Mouse (Mus musculus): ENCODE measurements at regions not wholly inside any gene's neighbourhood (a gene's known extent, or its start where the extent isn't known, plus 50 kb on each side); places are given as distances from the start of the nearest gene placed in this dataset.

- no peaks in the 10 kb centered on the region for H3K4me1 ChIP-seq (ENCODE audit: insufficient read depth, low read depth, low read length)
- H3K27me3 ChIP-seq (ENCODE audit: insufficient read depth, low read length): no peaks in the 10 kb centered on the region
- DNase-seq (ENCODE audit: low spot score) (no peak), ATAC-seq (ENCODE audit: extremely low read depth, insufficient number of reproducible peaks, low FRiP score, poor library complexity, severe bottlenecking) (no peak)
- no peaks in the 10 kb centered on the region for H3K36me3 ChIP-seq (replicated peaks)
- TF ChIP-seq GATA2 (IDR thresholded peaks at IDR 0.05; ENCODE audit: borderline replicate concordance, low read depth, low read length) (no peak), POLR2AphosphoS5 (IDR thresholded peaks at IDR 0.05; ENCODE audit: insufficient replicate concordance, low read depth, low read length) (no peak), GATA1 (IDR thresholded peaks at IDR 0.05; ENCODE audit: borderline replicate concordance, low read length) (no peak), TAL1 (conservative IDR thresholded peaks at IDR 0.05; ENCODE audit: low read depth, low read length) (no peak), CTCF (IDR thresholded peaks at IDR 0.05; ENCODE audit: low read depth, low read length) (no peak)
- no peak overlapping the region for H3K4me3 ChIP-seq (ENCODE audit: low read depth, low read length)
- no peaks in the 10 kb centered on the region for H3K9me3 ChIP-seq (replicated peaks)
These were observed 241.9 kb upstream of the Cdh12 start for GRCm38 (mm10) chr15:20207199-20207598.

GRCm38 (mm10) chr15:20222054-20222453 lies 227.0 kb upstream of the Cdh12 start:
- no peaks in the 10 kb centered on the region for H3K27me3 ChIP-seq (ENCODE audit: insufficient read depth, low read length)
- no peak overlapping the region for H3K4me3 ChIP-seq (ENCODE audit: low read depth, low read length)
- H3K36me3 ChIP-seq (replicated peaks): no peaks in the 10 kb centered on the region
- TF ChIP-seq POLR2AphosphoS5 (IDR thresholded peaks at IDR 0.05; ENCODE audit: insufficient replicate concordance, low read depth, low read length) (no peak), CTCF (IDR thresholded peaks at IDR 0.05; ENCODE audit: low read depth, low read length) (no peak), TAL1 (conservative IDR thresholded peaks at IDR 0.05; ENCODE audit: low read depth, low read length) (no peak), GATA1 (IDR thresholded peaks at IDR 0.05; ENCODE audit: borderline replicate concordance, low read length) (no peak), GATA2 (IDR thresholded peaks at IDR 0.05; ENCODE audit: borderline replicate concordance, low read depth, low read length) (no peak)
- no peak for ATAC-seq (ENCODE audit: extremely low read depth, insufficient number of reproducible peaks, low FRiP score, poor library complexity, severe bottlenecking)
- H3K4me1 ChIP-seq (ENCODE audit: insufficient read depth, low read depth, low read length): no peaks in the 10 kb centered on the region
- H3K9me3 ChIP-seq (replicated peaks): no peaks in the 10 kb centered on the region
- DNase-seq (ENCODE audit: low spot score): no peak

GRCm38 (mm10) chr15:20223271-20223981 lies 225.6 kb upstream of the Cdh12 start:
- no peak for ATAC-seq (ENCODE audit: extremely low read depth, insufficient number of reproducible peaks, low FRiP score, poor library complexity, severe bottlenecking)
- Histone ChIP-seq H3K36me3 (replicated peaks) (no peaks in the 10 kb centered on the region), H3K4me1 (ENCODE audit: insufficient read depth, low read depth, low read length) (no peaks in the 10 kb centered on the region), H3K27me3 (ENCODE audit: insufficient read depth, low read length) (no peaks in the 10 kb centered on the region), H3K9me3 (replicated peaks) (no peaks in the 10 kb centered on the region), H3K4me3 (ENCODE audit: low read depth, low read length) (no peak overlapping the region)
- no peak for DNase-seq (ENCODE audit: low spot score)
- TF ChIP-seq CTCF (IDR thresholded peaks at IDR 0.05; ENCODE audit: low read depth, low read length): no peak
- no peak for TF ChIP-seq POLR2AphosphoS5 (IDR thresholded peaks at IDR 0.05; ENCODE audit: insufficient replicate concordance, low read depth, low read length)
- TF ChIP-seq TAL1 (conservative IDR thresholded peaks at IDR 0.05; ENCODE audit: low read depth, low read length): no peak
- no peak for TF ChIP-seq GATA2 (IDR thresholded peaks at IDR 0.05; ENCODE audit: borderline replicate concordance, low read depth, low read length)
- no peak for TF ChIP-seq GATA1 (IDR thresholded peaks at IDR 0.05; ENCODE audit: borderline replicate concordance, low read length)

GRCm38 (mm10) chr15:20223982-20224339 lies 225.1 kb upstream of the Cdh12 start:
- Histone ChIP-seq H3K4me1 (ENCODE audit: insufficient read depth, low read depth, low read length) (no peaks in the 10 kb centered on the region), H3K4me3 (ENCODE audit: low read depth, low read length) (no peak overlapping the region), H3K27me3 (ENCODE audit: insufficient read depth, low read length) (no peaks in the 10 kb centered on the region), H3K9me3 (replicated peaks) (no peaks in the 10 kb centered on the region), H3K36me3 (replicated peaks) (no peaks in the 10 kb centered on the region)
- TF ChIP-seq POLR2AphosphoS5 (IDR thresholded peaks at IDR 0.05; ENCODE audit: insufficient replicate concordance, low read depth, low read length) (no peak), TAL1 (conservative IDR thresholded peaks at IDR 0.05; ENCODE audit: low read depth, low read length) (no peak), GATA1 (IDR thresholded peaks at IDR 0.05; ENCODE audit: borderline replicate concordance, low read length) (no peak), CTCF (IDR thresholded peaks at IDR 0.05; ENCODE audit: low read depth, low read length) (no peak), GATA2 (IDR thresholded peaks at IDR 0.05; ENCODE audit: borderline replicate concordance, low read depth, low read length) (no peak)
- ATAC-seq (ENCODE audit: extremely low read depth, insufficient number of reproducible peaks, low FRiP score, poor library complexity, severe bottlenecking): no peak
- no peak for DNase-seq (ENCODE audit: low spot score)

- Histone ChIP-seq H3K27me3 (ENCODE audit: insufficient read depth, low read length) (no peaks in the 10 kb centered on the region), H3K9me3 (replicated peaks) (no peaks in the 10 kb centered on the region), H3K36me3 (replicated peaks) (no peaks in the 10 kb centered on the region), H3K4me3 (ENCODE audit: low read depth, low read length) (no peak overlapping the region), H3K4me1 (ENCODE audit: insufficient read depth, low read depth, low read length) (no peaks in the 10 kb centered on the region)
- ATAC-seq (ENCODE audit: extremely low read depth, insufficient number of reproducible peaks, low FRiP score, poor library complexity, severe bottlenecking) (no peak), DNase-seq (ENCODE audit: low spot score) (no peak)
- TF ChIP-seq CTCF (IDR thresholded peaks at IDR 0.05; ENCODE audit: low read depth, low read length) (no peak), GATA2 (IDR thresholded peaks at IDR 0.05; ENCODE audit: borderline replicate concordance, low read depth, low read length) (no peak), TAL1 (conservative IDR thresholded peaks at IDR 0.05; ENCODE audit: low read depth, low read length) (no peak), POLR2AphosphoS5 (IDR thresholded peaks at IDR 0.05; ENCODE audit: insufficient replicate concordance, low read depth, low read length) (no peak), GATA1 (IDR thresholded peaks at IDR 0.05; ENCODE audit: borderline replicate concordance, low read length) (no peak)
These were observed 183.6 kb upstream of the Cdh12 start for GRCm38 (mm10) chr15:20265367-20265900.

GRCm38 (mm10) chr15:20313917-20314316 lies 135.1 kb upstream of the Cdh12 start:
- Histone ChIP-seq H3K36me3 (replicated peaks) (no peaks in the 10 kb centered on the region), H3K4me1 (ENCODE audit: insufficient read depth, low read depth, low read length) (no peaks in the 10 kb centered on the region; the same call in 1 of the 2 replicates), H3K27me3 (ENCODE audit: insufficient read depth, low read length) (no peaks in the 10 kb centered on the region), H3K9me3 (replicated peaks) (no peaks in the 10 kb centered on the region), H3K4me3 (ENCODE audit: low read depth, low read length) (no peak overlapping the region)
- DNase-seq (ENCODE audit: low spot score): no peak
- TF ChIP-seq GATA1 (IDR thresholded peaks at IDR 0.05; ENCODE audit: borderline replicate concordance, low read length): no peak
- no peak for TF ChIP-seq TAL1 (conservative IDR thresholded peaks at IDR 0.05; ENCODE audit: low read depth, low read length)
- no peak for TF ChIP-seq CTCF (IDR thresholded peaks at IDR 0.05; ENCODE audit: low read depth, low read length)
- TF ChIP-seq GATA2 (IDR thresholded peaks at IDR 0.05; ENCODE audit: borderline replicate concordance, low read depth, low read length): no peak
- no peak for TF ChIP-seq POLR2AphosphoS5 (IDR thresholded peaks at IDR 0.05; ENCODE audit: insufficient replicate concordance, low read depth, low read length)
- ATAC-seq (ENCODE audit: extremely low read depth, insufficient number of reproducible peaks, low FRiP score, poor library complexity, severe bottlenecking): peak; percentile 70

All from G1E (cell line).